9 mouse cellular contexts compared by ENCODE assay signal in the genomic region with DNA sequence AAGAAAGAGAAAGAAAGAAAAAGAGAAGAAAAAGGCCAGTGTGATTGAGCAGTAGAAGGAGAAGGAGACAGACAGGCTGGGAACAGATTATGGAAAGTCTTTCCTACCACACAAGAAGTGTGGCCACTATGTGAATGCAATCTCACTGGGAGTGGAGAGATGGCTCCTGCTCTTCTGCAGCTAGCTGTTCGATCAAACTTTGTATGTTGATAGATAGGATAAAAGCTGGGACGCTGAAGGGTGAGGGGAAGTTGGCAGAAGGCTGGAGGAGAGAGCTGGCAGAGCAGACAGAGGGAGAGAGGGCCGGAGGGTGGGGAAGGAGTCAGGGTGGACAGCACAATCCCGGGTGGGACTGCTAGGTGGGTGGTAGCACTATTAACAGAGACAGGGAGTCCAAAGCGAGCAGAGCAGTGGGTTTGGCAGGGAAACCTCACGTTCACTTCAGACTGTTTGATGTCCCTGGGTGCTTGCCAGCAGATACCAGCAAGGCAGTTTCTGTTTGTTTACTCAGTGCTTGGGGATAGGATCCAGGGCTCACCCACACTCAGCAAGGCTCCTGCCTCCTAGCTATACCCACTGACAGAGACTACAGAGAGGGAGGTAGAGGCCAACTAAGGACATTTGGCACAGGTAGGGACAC. TPM values are rescaled to one million over a fixed set of nuclear protein-coding genes. Genes with fewer than 3 reads are reported as not detected.
A peak's percentile ranks its signal among the peaks of the same experiment; 100 is the strongest.
DNase-seq lines count a peak whose midpoint lies in the region; ATAC-seq lines count a peak whose summit lies in the region.
"Had no signal": no experiment of that assay in that cellular context is flagged by ENCODE, and none has a peak within 500 bp of the region (broad histone marks: within the 10 kb centered on the region; RNA-seq: fewer than 3 reads in every experiment).

No protein-coding gene starts in this region.

- no peaks in the 10 kb centered on the region for H3K36me3 ChIP-seq in embryonic facial prominence, embryonic 14.5 days (ENCODE audit: control insufficient read depth, insufficient read depth, low read length)
- no peaks in the 10 kb centered on the region for H3K36me3 ChIP-seq in embryonic facial prominence, embryonic 10.5 days (replicated peaks)
- no peaks in the 10 kb centered on the region for H3K36me3 ChIP-seq in midbrain, embryonic 10.5 days
- no peaks in the 10 kb centered on the region for H3K36me3 ChIP-seq in midbrain, embryonic 11.5 days (ENCODE audit: control insufficient read depth, insufficient read depth, low read length)
- H3K36me3 ChIP-seq: embryonic facial prominence, embryonic 13.5 days had no signal

- no peak overlapping the region for H3K27ac ChIP-seq in embryonic facial prominence, embryonic 14.5 days (replicated peaks; ENCODE audit: low read depth, low read length)
- H3K27ac ChIP-seq in embryonic facial prominence, embryonic 10.5 days (replicated peaks) = no peak overlapping the region
- no peak overlapping the region for H3K27ac ChIP-seq in midbrain, embryonic 10.5 days (replicated peaks)
- no peak overlapping the region for H3K27ac ChIP-seq in midbrain, embryonic 11.5 days (ENCODE audit: low read depth, low read length)
- H3K27ac ChIP-seq: embryonic facial prominence, embryonic 13.5 days had no signal

- ATAC-seq in embryonic facial prominence, embryonic 14.5 days (ENCODE audit: low read depth) = peak; percentile 41; the same call in 1 of the 2 replicates
- no peak for ATAC-seq in midbrain, embryonic 11.5 days (ENCODE audit: low FRiP score)

- whole genome bisulfite sequencing in embryonic facial prominence, embryonic 14.5 days = 48% methylated on average over 6 of the region's 6 CpGs
- WGBS in embryonic facial prominence, embryonic 10.5 days = 62% methylated on average over 6 of the region's 6 CpGs
- 68% methylated on average over 6 of the region's 6 CpGs for WGBS in midbrain, embryonic 10.5 days
- 76% methylated on average over 6 of the region's 6 CpGs for WGBS in midbrain, embryonic 11.5 days

- peaks cover 4% of the 10 kb centered on the region; the same call in 1 of the 2 replicates for H3K4me1 ChIP-seq in embryonic facial prominence, embryonic 14.5 days (ENCODE audit: control insufficient read depth, insufficient read depth, low read length)
- peaks cover 10% of the 10 kb centered on the region for H3K4me1 ChIP-seq in embryonic facial prominence, embryonic 10.5 days
- no peaks in the 10 kb centered on the region for H3K4me1 ChIP-seq in midbrain, embryonic 10.5 days
- H3K4me1 ChIP-seq in midbrain, embryonic 11.5 days (ENCODE audit: control insufficient read depth, insufficient read depth, low read length) = no peaks in the 10 kb centered on the region

- H3K27me3 ChIP-seq in embryonic facial prominence, embryonic 14.5 days (replicated peaks; ENCODE audit: control insufficient read depth, insufficient read depth, low read length) = no peaks in the 10 kb centered on the region; the same call in 1 of the 2 replicates
- H3K27me3 ChIP-seq in embryonic facial prominence, embryonic 10.5 days (replicated peaks; ENCODE audit: low read depth, poor library complexity, severe bottlenecking) = no peaks in the 10 kb centered on the region
- no peaks in the 10 kb centered on the region for H3K27me3 ChIP-seq in midbrain, embryonic 10.5 days (ENCODE audit: low read depth, poor library complexity, severe bottlenecking)
- no peaks in the 10 kb centered on the region for H3K27me3 ChIP-seq in midbrain, embryonic 11.5 days (ENCODE audit: control insufficient read depth, insufficient read depth, low read length)
- H3K27me3 ChIP-seq: embryonic facial prominence, embryonic 13.5 days had no signal

- H3K4me2 ChIP-seq in embryonic facial prominence, embryonic 14.5 days (ENCODE audit: low read depth, low read length) = no peak overlapping the region
- H3K4me2 ChIP-seq in midbrain, embryonic 11.5 days = no peak overlapping the region
- H3K4me2 ChIP-seq: embryonic facial prominence, embryonic 13.5 days had no signal

- H3K9ac ChIP-seq in embryonic facial prominence, embryonic 14.5 days (ENCODE audit: low read depth, low read length) = no peak overlapping the region
- no peak overlapping the region for H3K9ac ChIP-seq in midbrain, embryonic 11.5 days (ENCODE audit: low read length)
- H3K9ac ChIP-seq: embryonic facial prominence, embryonic 13.5 days had no signal

- DNase-seq in embryonic facial prominence, embryonic 14.5 days (ENCODE audit: low spot score) = peak; percentile 71
- no peak for DNase-seq in embryonic facial prominence, embryonic 10.5 days (ENCODE audit: low spot score)
- peak; percentile 23 to 38 for DNase-seq in urinary bladder, postnatal 36 days (ENCODE audit: low spot score in 2 of 2)
- DNase-seq in urinary bladder, adult 2 months (ENCODE audit: low spot score) = no peak
- DNase-seq in kidney, postnatal 10 days = peak; percentile 42
- DNase-seq in lung, postnatal 14 days = peak; percentile 75
- no peak for DNase-seq in midbrain, embryonic 10.5 days (ENCODE audit: low spot score)
- DNase-seq in midbrain, embryonic 11.5 days (ENCODE audit: low spot score, missing footprints) = no peak

- H3K9me3 ChIP-seq in embryonic facial prominence, embryonic 14.5 days (ENCODE audit: control insufficient read depth, low read length) = no peaks in the 10 kb centered on the region
- H3K9me3 ChIP-seq in embryonic facial prominence, embryonic 10.5 days = no peaks in the 10 kb centered on the region
- H3K9me3 ChIP-seq in midbrain, embryonic 10.5 days (replicated peaks) = no peaks in the 10 kb centered on the region
- H3K9me3 ChIP-seq in midbrain, embryonic 11.5 days (ENCODE audit: control insufficient read depth, low read length) = no peaks in the 10 kb centered on the region
- H3K9me3 ChIP-seq: embryonic facial prominence, embryonic 13.5 days had no signal

- H3K4me3 ChIP-seq in embryonic facial prominence, embryonic 14.5 days (ENCODE audit: low read depth, low read length) = no peak overlapping the region
- H3K4me3 ChIP-seq in embryonic facial prominence, embryonic 10.5 days = no peak overlapping the region
- H3K4me3 ChIP-seq in midbrain, embryonic 10.5 days = no peak overlapping the region
- no peak overlapping the region for H3K4me3 ChIP-seq in midbrain, embryonic 11.5 days (ENCODE audit: low read depth, low read length)
- H3K4me3 ChIP-seq: embryonic facial prominence, embryonic 13.5 days had no signal

RNA-seq across cellular contexts. Expression of a gene that starts 35.4 kb away (rescaled TPM):
- 7.2 and 8.2 TPM in 2 replicates for polyA plus RNA-seq in embryonic facial prominence, embryonic 14.5 days (2014; fragmentation: Nextera tagmentation; extraction: Ambion mirVana)
- polyA plus RNA-seq in embryonic facial prominence, embryonic 10.5 days (2016; fragmentation: Nextera tagmentation; extraction: Ambion mirVana) = 6.0 and 7.8 TPM in 2 replicates
- 10.9 and 13.4 TPM in 2 replicates for polyA plus RNA-seq in urinary bladder, adult 2 months (2012; rRNA removed)
- polyA plus RNA-seq in midbrain, embryonic 10.5 days (2016; fragmentation: Nextera tagmentation; extraction: Ambion mirVana) = 5.0 and 6.4 TPM in 2 replicates
- polyA plus RNA-seq in midbrain, embryonic 11.5 days (2014; fragmentation: Nextera tagmentation; extraction: Ambion mirVana) = 3.5 and 4.6 TPM in 2 replicates

Comparison
In these comparisons a context has a peak if more than half of its experiments do, and no peak if none do; other contexts are left out.
1. DNase-seq: peak in embryonic facial prominence, embryonic 14.5 days (single experiment), urinary bladder, postnatal 36 days (2 of 2), kidney, postnatal 10 days (single experiment) and lung, postnatal 14 days (single experiment); none in embryonic facial prominence, embryonic 10.5 days (single experiment), urinary bladder, adult 2 months (single experiment), midbrain, embryonic 10.5 days (single experiment) and midbrain, embryonic 11.5 days (single experiment).